Mouse (Mus musculus) retina, postnatal 1 day (tissue): ENCODE data around the gene 4930555G01Rik.
"Not testable (repeated sequence)": the region's sequence is repeated elsewhere in the genome, so short reads cannot be mapped to it uniquely, and the experiment has no call there.

Experiments
- DNase-seq: peaks from one replicate; pipeline ENCODE4 v3.0.0-alpha.2; 2012

The 4930555G01Rik gene

DNA sequence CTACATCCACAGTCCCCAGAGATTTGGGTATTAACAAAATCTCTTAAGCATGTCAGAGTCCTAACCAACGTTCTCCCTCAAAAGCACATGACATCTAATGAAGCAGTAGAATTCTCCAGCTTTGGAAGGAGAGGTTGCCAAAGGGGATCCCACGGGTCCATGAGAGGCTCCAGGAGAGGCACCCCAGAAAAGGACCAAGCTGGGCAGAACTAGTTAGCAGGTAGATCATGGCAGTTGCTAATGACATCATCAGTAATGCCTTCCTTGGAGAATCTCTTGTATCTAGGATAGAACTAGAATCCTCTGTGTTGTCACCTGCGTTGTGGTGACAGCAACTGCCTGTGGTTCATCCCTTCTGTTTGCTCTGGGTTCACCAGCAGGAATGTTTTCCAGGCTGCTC, at the start of gene 4930555G01Rik:
TSS of gene 4930555G01Rik (plus strand) at position 301 of the 400 bp plus-strand sequence.
- DNase-seq, result not testable (repeated sequence)

DNA sequence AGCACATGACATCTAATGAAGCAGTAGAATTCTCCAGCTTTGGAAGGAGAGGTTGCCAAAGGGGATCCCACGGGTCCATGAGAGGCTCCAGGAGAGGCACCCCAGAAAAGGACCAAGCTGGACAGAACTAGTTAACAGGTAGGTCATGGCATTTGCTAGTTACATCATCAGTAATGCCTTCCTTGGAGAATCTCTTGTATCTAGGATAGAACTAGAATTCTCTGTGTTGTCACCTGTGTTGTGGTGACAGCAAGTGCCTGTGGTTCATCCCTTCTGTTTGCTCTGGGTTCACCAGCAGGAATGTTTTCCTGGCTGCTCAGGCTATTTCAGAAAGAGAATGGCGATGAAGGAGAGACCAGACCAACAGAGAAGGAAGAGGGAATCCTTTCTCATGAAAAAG, 34.8 kb upstream of the 4930555G01Rik start, which contains the start of gene Gm3298:
TSS of gene Gm3298 (plus strand) at position 301 of the 400 bp plus-strand sequence.
- not testable (repeated sequence) for DNase-seq

DNA sequence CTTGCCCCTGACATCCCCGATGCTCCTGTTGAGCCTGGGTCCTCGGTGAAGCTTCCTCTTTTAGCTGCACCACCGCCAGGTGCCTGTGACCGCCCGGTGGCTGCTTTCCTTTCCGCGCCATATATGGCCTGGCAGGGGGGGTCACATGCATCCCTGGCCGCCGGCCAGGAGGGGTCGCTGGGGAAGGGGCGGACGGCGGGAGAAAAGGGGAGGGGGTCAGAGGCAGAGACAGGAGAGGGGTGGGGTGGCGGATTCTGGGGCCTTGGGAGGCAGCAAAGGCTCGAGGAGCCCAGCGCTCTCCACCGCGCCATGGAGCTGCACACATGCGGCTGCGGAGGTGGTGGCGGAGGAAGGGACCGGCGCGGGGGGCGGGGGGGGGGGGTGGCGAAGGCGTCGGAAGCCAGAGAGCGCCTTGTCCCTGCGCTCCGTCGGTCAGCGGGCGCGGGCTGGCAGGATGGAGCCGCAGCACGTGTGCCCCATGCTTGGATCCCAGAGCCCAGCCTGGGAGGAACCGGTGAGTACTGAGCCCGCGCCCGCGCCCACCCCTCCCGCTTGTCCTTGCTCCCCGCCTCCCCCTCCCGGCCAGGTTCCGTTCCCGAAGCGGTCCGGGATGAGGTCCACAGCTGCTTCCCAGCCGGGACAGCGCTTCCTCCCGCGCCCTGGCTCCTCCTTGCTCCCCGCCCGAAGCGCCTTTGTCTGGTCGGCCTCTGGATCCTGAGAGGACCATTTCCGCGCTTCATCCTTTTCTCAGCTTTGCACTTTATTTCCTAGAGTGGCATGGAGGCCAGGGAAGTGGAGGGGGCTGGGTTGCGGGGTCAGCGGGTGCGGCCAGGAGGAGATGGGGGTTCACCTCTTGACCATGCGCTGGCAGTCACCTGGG, 20.4 kb downstream of the 4930555G01Rik start, which contains the start of gene Gm8281:
TSS of gene Gm8281 (plus strand) at position 430 of the 880 bp plus-strand sequence.
- DNase-seq, result peak; percentile 43
